Mouse (Mus musculus) granulocyte monocyte progenitor cell, adult 5-6 weeks (primary cell): ENCODE measurements at regions not wholly inside any gene's neighbourhood (a gene's known extent, or its start where the extent isn't known, plus 50 kb on each side); places are given as distances from the start of the nearest gene placed in this dataset.

Experiments
- ATAC-seq: replicated peaks from 2 replicates; pipeline ENCODE4 v1.8.0; 2016; ENCODE audit warnings: mild to moderate bottlenecking, moderate TSS enrichment, inconsistent platforms; ENCODE audit not compliant: poor library complexity, severe bottlenecking

DNA sequence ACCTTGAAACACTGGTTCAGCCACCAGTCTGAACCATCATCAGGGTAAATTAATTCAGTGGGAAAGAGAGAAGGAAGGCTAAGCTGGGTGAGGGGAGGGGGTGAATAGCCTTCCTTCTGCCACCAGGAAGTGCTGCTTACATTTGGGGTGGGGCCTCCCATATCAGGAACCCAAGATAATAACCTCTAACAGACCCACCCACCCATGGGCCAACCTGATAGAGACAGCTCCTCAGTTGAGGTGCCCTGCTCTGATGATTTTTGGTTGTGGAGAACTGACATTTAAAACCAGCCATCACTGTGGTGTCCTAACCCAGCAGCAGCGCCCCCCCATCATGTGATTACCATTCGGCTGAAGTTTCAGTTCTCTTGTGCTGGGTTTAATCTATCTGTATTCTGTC, 233.8 kb upstream of the Chd6 start:
- ATAC-seq, result no peak

DNA sequence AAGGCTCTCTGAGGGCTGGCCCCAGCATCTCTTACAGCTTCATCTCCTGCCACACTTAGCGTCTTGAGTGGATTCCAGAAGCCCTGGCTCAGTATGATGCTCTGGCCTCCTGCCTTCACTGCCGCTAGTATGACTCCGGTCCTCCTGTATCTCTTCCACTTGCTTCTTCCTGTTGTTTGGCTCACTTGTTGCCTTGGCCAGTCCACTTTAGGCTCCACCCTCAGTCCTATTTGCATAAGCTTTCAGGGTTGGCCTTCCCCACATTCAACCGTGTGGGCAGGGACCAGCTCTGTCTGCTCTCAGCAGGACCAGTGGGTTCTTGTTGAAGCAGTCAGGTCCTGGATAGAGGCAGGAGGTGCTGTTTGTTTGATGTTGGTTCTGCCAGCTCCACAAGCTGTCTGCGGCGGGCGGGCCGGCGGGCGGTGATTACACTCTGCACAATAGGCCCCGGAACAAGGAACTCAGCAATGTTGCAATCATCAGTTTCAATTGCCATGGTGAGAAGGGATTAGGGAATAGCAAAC, 232.6 kb upstream of the Chd6 start:
- ATAC-seq, result peak; percentile 44; the same call in 1 of the 2 replicates

DNA sequence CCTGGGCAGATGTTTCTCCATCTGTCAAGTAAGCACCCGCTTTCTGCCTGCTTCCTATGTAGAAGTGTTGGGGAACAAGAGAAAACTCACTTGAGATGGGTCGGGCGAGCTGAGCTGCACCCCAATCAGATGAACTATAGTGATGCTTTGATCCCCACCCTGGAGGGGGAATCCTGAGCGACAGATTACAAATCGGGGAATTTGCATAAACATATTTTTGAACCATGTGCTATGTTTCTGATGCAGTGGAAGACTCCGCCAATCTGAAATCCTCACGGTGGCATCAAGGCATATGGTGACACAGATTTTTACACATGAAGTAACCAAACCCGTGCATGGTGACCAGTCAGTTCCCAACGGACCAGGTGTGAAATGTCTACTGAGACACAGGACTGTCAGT, 231.4 kb upstream of the Chd6 start:
- no peak for ATAC-seq

DNA sequence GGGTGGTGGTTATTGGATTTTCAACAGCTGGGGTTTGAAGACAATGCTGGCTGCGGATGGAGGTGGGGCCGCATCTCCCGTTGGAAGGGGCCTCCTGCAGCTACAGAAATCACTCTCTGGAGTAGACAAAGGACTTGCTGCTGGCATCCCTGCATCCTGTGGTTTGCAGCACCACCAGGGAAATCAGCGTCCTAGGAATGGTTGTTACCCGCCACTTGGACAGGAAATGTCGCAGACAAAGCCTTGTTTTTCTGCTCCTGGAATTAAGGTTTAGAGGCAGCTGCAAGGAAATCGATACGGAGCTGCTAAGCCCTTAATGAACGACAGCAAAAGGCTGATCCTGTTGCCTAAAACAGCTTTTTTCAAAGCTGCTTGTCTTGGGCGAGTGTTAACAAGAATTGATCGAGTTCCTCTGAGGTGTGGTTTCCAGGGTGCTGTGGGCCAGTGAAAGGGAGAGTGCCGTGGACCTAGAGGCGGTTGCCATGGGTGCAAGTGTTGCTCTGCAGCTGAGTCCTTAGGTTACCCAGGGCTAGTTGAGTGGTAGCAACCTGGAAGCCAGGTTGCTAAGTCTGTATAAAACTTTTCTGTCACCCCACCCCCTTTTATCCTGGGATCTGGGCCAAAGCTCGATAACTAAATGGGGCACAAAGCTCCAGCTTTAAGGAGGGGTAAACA, 230.6 kb upstream of the Chd6 start:
- ATAC-seq, result no peak

DNA sequence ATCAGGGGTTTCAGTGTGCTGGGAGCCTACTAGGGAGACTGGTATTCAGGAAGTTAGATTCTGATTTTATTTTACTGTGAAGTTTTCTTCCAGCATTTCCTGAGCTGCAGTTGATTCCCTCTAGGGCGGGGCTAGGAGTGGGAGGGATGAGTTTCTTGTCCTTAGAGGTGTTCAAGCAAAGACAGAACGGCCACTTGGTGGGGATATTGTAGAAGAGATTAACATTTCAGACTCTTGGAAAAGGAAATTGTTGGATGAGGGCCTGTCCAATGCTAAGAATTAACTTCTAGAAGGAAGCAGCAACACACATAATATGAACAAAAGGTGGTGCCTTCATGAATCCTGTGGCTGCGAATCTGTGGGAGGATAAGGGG, 230.1 kb upstream of the Chd6 start:
- ATAC-seq, result no peak

DNA sequence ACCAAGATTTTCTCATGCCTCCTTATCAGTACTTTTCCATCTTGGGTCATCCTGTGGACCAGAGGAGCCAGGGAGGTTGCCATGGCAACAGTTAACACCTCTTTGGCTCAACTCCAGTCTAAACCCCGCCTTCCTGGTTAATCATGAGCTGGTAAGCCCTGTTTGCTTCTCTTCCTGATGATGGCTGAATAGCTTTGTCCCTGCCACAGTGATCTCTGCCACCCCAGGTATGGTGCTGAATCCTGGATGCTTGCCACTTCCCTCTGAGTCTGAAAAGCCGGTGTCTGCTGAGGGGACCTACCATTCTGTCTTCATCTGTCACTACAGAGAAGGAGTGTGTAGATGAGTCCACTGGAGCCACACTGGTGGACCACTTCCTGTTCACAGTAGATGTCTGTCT, 223.8 kb upstream of the Chd6 start:
- ATAC-seq, result no peak

DNA sequence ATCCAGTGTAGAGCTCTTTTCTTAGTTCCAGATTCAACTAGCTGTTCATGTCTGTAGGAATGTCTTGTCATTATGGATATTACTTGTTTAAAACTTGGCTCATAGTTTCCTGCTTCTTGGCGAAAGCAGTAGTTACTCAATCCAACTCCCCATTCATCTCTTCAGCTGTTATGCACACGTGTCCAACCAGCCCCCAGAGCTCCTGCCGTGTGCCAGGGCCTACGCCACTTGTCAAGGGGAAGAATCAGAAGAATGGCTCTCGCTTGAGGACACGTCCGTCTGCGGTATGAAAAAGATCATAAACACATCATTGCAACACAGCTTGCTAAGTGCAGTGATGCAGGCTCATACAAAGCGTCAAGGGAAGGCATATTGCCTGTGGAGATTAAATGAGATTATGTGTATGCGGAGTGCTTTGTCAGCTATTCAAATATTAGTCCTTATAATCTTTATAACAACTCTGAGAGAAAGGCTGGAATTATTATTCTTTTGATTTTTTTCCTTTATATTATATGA, 223.0 kb upstream of the Chd6 start:
- no peak for ATAC-seq

DNA sequence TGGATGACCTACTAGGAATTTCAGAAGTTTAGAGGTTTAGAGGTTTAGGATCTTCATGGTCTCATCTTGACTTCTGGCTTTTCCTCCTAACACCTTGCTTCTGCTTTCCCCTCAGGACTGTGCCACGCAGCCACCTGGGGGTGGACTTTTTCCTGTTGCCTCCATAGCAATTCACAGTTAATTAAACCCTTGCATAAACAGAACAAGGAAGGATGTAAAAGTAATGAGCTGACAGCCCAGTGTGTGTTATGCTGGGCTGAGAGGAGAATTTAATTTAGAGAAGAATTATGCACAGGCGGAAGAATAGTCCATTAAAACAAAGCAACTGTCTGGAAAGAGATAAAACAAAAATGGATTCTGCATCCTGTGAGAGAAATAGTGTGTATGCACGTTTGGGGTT, 193.9 kb upstream of the Chd6 start:
- ATAC-seq, result no peak

DNA sequence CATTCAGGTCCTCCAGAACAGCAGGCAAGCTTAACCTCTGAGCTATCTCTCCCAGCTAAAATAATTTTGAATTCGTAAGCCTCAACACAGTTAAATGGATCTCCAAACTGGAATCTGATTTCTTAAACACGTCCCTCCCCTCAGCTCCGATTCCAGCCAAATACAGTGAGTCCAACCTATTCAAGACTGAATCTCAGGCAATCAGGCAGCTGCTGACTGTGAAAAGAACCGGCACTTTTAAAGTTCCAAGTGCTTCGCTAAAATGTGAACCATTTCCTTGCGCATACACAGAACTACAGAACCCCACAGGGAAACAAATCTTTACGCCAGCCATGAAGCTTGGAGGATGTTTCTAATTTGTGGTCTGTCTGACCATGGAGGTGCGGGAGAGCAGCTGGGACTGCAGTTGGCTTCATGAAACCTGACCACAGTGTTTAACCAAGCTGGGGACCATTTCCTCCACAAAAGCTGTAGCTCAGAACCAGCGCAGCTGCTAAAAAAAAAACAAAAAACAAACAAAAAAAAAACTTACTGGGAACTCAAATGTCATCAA, 160.1 kb upstream of the Chd6 start:
- no peak for ATAC-seq

DNA sequence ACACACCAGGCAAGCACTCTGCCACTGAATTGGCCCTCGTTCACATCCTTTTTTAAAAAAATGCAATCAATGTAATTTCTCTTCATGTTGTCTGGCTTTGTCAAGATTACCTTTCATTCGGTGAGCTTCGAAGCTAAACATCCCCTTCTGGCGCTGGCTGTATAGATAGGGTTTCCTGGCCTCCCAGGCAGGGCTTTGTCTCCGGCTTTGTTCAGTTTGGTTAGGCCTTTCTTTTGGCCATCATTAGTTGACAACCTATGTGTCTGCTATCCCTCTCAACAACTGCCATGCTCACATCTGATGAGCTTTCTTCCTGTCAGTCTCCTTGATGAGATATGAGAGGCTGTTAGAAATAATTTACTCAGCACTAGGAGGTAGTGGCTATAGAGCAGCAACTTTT, 157.6 kb upstream of the Chd6 start:
- ATAC-seq, result no peak

DNA sequence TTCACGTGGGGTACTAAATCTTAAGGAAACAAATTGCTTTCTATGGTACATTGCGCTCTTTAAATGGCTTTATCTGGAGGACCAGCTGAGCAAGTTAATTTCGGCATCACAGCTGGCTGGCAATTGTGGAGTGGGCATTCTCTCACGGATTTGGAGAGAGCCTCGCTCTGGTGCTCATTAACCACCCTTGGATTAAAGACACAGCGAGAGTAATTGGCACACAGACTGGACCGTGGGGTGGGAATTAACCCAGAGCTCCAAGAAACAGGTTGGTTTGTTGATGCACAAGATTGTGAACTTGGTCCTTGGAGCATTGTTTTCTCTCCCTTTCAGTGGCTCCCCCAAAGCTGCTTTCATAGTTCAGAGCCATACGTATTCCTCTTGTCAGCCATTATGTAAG, 156.3 kb upstream of the Chd6 start:
- ATAC-seq, result no peak

DNA sequence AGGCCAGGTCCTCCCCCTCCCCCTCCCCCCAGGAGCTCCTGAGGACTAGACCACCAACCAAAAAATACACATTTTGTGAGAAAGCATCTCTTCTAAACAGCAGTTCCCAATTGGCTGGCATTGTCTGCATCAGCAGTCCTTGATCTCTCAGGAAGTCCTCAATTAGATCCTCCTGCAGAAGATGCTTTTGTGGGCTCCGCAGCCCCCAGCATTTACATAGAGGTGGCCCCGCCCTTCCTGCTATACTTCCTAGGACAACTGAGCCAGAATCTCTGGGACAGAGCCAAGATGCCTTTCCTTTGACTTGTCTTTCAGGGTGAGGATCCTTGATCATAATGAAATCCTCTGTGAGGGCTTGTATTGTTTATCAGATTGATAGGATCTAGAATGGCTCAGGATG, 143.9 kb upstream of the Chd6 start:
- ATAC-seq, result no peak

DNA sequence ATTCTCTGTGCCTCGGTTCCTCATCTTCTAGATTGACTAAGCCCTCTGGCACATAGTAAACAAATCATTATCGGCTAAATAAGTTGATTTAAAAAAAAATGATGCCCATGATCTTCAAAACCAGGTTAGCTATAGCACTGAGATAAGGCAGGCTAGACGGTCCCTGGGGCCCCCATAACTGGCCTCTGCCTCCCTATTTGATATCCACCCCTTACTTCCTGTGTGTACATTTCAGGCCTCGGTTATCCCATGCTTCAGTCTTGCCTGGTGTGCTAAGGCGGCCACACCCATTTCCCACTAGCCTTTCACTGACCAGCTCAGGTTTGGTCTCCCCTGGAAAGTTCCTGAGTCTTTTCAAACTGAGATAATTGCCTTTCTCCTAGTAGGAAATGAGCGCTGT, 132.8 kb upstream of the Chd6 start:
- ATAC-seq, result no peak

DNA sequence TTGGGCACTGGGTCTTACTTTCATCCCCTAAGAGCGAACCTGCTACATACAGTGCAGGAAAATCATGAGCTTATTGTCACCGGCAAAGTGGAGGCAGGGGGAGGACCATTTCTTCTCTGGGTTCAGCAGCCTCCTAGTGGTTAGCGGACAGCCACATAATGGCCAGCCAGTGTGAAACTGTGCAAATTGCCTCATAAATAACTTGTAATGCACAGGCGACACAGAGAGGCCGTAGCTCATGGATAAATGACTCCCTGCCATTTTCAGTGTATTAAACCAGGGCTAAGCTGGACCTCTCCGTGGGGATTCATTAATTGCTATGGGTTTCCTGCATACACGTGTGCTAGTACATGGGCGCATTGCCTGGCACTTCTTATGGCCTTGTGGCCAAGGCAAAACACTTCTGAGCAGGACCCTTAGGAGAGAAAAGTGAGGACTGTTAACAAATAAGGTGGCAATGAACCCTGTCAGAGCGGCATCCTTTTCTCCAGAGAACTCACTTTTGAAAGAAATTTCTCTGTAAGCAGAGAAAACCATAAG, 128.5 kb upstream of the Chd6 start:
- ATAC-seq, result no peak

DNA sequence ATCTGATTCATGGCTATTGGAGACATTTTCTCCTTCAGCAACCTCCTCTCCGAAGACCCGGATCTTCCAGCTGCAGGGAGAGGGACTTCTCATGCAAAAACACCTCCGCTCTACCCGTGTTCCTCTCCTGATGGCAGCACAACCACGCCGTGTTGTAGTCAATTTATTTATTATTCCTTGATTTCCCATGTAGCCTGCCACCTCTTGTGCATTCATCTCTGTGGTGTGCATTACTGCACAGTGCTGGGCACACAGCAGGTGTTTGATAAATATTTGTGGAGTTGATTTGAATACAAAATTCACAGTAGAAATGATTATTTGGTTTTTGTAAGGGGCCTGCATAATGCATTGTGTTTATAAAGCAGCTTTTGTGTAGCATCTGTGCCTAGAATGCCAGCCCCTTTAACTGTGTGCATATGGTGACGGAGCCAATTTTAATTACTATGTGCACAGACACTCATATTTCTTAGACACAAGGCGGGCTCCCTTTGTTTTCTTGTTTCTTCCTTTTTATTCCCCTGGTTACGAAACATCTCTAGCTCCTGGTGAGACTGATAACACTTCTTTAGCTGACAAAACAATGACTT, 124.4 kb upstream of the Chd6 start:
- ATAC-seq, result no peak

DNA sequence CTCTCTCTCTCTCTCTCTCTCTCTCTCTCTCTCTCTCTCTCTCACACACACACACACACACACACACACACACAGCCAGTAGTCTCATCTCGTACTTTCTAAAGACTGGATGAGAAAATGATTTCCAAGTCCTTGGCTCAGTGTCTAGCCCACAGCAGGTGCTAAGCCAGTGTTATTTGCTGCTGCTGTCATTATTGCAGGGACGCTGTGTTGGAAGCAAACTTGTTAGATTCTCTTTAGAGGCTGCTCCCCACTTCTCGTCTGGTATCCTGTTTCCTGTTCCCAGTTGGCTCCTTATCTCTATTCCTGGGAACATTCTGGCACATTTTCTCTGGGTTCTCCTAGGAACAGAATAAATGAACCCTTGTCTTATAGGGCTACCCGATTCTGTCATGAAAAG, 122.5 kb upstream of the Chd6 start:
- no peak for ATAC-seq

DNA sequence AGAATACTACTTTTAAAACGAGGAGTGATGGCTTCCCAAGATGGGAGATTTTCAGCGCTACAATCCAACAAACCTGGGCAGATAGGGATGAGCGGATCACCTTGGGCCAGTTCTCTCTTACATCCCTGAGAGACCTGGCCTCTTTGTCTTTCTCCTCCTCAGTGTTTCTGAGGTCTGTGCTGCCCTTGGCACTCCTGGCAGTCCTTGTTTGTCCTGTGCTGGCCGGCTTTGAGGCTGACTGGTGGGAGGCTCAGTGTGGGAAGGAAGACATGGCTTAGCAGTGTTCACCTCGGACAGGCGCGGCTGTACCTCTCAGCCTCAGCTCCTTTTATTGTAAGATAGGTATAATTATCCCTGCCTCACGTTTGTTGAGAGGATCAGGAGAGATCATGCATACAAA, 106.9 kb upstream of the Chd6 start:
- ATAC-seq, result no peak

DNA sequence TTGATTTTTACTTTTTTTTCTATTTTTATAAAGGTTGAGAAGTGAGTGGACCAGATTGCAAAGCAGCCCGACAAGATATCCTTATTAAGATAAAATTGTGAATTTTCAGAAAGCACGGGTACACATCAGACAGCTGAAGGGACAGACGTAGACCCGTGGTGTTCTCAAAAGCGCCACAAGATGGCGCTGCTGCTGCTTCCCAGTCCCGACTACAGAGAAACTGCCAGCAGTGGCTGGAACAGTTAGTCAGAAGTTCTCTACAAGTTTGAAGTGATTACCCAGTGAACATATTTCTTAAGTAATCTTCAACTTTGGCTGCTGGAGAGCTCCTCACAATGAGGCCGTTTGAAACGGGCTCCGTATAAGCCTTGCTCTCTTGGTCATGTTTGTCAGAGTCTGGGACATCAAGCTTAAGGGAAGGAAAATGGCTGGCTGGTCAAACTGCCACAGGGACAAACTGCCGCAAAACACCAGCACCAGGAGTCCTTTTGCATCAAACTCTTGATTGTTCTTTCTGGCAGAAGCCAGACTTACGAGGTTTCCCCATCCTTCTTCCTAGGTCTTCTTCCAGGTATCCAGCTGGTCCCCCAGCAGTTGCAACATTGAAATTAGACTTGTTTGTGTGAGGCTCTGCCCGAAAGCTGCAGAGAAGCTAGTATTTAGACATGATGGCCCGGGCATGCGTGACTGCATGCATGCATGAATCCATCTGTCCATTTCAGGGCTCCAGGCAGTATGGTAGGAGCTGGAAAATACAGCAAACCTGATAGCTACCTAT, 106.0 kb upstream of the Chd6 start:
- ATAC-seq, result peak; percentile 92

DNA sequence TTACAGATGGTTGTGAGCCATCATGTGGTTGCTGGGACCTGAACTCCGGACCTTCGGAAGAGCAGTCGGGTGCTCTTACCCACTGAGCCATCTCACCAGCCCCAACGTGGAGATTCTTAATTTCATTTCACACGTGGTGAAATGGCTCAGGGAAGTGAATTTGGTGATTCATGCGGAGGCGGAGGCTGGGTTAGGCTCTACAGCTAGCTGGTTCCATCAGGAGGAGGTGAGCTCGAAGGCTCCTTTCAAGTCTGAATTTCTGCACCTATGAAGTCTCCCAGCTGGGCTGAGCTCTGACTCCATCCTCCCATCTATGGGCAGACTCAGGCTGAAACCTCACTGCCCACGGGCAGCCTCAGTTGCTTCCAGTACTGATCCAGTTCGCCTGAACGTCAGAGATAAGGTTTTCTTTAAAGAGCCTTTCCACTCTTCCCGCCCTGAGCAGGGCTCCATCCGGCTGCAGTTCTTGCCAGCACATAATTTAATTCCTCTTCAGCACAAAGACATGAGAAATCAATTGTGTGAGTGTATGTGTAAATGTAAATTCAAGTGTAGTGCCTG, 103.5 kb upstream of the Chd6 start:
- no peak for ATAC-seq

DNA sequence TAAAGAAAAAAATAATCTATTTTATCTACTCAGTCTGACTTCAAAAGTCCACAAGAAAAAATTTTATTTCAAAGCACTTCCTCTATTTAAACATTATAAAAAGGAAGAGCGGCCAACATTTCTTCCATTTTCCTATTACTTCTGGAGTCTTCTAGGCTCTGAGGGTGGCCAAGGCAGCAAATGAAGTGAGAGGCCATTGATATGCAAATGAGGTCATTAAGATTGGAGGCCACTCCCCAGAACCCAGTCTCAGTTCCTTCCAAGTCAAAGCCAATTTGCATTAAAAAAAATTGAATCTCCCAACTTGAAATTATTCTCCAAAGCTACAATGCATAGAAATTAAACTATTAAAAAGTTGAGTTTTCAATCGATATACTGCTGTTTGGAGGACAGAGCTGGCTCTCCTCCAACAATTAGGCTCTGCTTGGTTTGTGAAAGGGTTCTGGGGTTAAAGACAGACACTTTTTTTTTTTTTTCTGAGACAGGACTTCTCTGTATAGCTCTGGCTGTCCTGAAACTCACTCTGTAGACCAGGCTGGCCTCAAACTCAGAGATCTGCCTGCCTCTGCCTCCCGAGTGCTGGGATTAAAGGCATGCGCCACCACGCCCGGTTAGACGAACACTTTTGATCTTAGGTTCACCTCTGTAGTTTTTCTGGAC, 88.0 kb upstream of the Chd6 start:
- ATAC-seq, result no peak
